Mouse (Mus musculus) kidney, embryonic 14.5 days (tissue): Measurements from ENCODE around the gene Selplg. TPM values are rescaled to one million over a fixed set of nuclear protein-coding genes. Genes with fewer than 3 reads are reported as not detected.

ENCODE experiments used
- ATAC-seq: fragments of 200-750 bp; cut with Nextera tagmentation; 2 replicates; pipeline ENCODE4 v1.8.0; 2017; ENCODE audit warnings: moderate number of reproducible peaks, mild to moderate bottlenecking, moderate TSS enrichment, moderate library complexity; ENCODE audit not compliant: low FRiP score, low TSS enrichment
- H3K27ac ChIP-seq: fragments of 300-500 bp; sonication (generic); 2 replicates; pipeline ENCODE4 v1.5.1; 2014; ENCODE audit warnings: low read depth, mild to moderate bottlenecking, low read length, moderate library complexity, mixed read lengths
- H3K27me3 ChIP-seq: fragments of 300-500 bp; sonication (generic); 2 replicates; pipeline ENCODE4 v1.6.1; 2014; ENCODE audit warnings: mild to moderate bottlenecking, low read length; ENCODE audit not compliant: control insufficient read depth, insufficient read depth
- H3K36me3 ChIP-seq: fragments of 300-500 bp; sonication (generic); 2 replicates; pipeline ENCODE4 v1.6.1; 2014; ENCODE audit warnings: low read length, mixed read lengths; ENCODE audit not compliant: control insufficient read depth, insufficient read depth
- H3K4me1 ChIP-seq: fragments of 300-500 bp; sonication (generic); 2 replicates; pipeline ENCODE4 v1.6.1; 2014; ENCODE audit warnings: low read length, mixed read lengths; ENCODE audit not compliant: control insufficient read depth, insufficient read depth
- H3K4me2 ChIP-seq: fragments of 300-500 bp; sonication (generic); replicated peaks from 2 replicates; pipeline ENCODE4 v1.6.1; 2014; ENCODE audit warnings: low read depth, mild to moderate bottlenecking, low read length
- H3K4me3 ChIP-seq: fragments of 300-500 bp; sonication (generic); 2 replicates; pipeline ENCODE4 v1.5.1; 2014; ENCODE audit warnings: mild to moderate bottlenecking, low read length
- H3K9ac ChIP-seq: fragments of 300-500 bp; sonication (generic); 2 replicates; pipeline ENCODE4 v1.6.1; 2014; ENCODE audit warnings: low read depth, mild to moderate bottlenecking, low read length, moderate library complexity
- H3K9me3 ChIP-seq: fragments of 300-500 bp; sonication (generic); 2 replicates; pipeline ENCODE4 v1.6.1; 2016; ENCODE audit warnings: low read length; ENCODE audit not compliant: control insufficient read depth
- WGBS: fragments of 180-500 bp; shearing (Covaris S2); extraction: QIAGEN DNeasy Blood & Tissue Kit; methylation state at CpG from one replicate; pipeline ENCODE4 v1.1.7; 2014; 5-methylcytosine and 5-hydroxymethylcytosine counted together
- polyA plus RNA-seq: library from polyadenylated mRNA; unstranded; fragments of >200 nt; fragmentation: Nextera tagmentation; extraction: Ambion mirVana; gene quantifications from 2 replicates; pipeline ENCODE4 v1.2.1, GENCODE M21; 2014

Selplg gene
- polyA plus RNA-seq, 1 experiment from 2014 or later = 1.4 TPM

DNA sequence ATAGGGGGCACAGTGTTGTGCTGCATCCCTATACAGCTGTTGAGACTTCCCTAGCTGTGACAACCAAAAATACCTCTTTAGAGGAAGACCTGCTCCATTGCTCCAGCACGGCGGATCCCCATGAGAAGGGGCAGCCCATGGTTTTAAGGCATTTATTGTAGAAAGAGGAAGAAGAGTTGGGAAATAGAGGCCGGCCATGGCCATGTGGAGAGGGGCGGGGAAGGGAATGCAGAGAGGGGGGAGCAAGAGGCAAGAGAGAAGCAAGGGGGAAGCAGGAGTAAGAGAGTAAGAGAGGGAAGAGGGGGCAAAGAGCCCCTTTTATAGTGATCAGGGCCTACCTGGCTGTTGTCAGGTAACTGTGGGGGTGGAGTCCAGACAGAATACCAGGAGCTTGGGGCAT lies 22.3 kb downstream of the Selplg start:
- 95% methylated on average over 4 of the region's 4 CpGs for WGBS
- no peak for ATAC-seq
- 0 out of 2 replicates have a peak, but pooled peaks cover 2% of the 10 kb centered on the region for H3K4me1 ChIP-seq
- no peak overlapping the region for H3K4me3 ChIP-seq
- peaks cover 4% of the 10 kb centered on the region; the same call in 1 of the 2 replicates for H3K9me3 ChIP-seq
- H3K9ac ChIP-seq = no peak overlapping the region
- no peak overlapping the region for H3K4me2 ChIP-seq
- H3K27me3 ChIP-seq = no peaks in the 10 kb centered on the region
- H3K36me3 ChIP-seq = no peaks in the 10 kb centered on the region
- no peak overlapping the region for H3K27ac ChIP-seq

DNA sequence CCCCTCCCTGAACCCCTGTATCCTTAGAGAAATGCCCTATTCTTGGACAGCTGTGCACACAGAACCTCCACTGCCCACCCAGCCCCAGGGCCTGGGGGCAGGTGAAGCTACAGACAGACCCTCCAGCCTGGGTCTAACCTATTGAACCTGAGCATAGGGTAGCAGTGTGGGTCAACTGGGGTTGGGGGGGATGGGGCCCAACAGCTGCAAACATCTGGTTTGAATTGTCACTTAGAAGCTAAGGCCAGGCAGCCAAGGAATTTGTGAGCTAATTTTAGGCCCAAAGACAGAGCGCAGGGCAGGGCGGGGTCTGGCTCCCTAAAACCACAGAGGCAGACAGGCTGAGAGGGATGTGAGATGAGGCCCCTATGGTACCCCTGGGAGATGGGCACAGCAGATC lies 24.3 kb downstream of the Selplg start:
- 0 out of 2 replicates have a peak, but pooled peaks cover 2% of the 10 kb centered on the region for H3K4me1 ChIP-seq

DNA sequence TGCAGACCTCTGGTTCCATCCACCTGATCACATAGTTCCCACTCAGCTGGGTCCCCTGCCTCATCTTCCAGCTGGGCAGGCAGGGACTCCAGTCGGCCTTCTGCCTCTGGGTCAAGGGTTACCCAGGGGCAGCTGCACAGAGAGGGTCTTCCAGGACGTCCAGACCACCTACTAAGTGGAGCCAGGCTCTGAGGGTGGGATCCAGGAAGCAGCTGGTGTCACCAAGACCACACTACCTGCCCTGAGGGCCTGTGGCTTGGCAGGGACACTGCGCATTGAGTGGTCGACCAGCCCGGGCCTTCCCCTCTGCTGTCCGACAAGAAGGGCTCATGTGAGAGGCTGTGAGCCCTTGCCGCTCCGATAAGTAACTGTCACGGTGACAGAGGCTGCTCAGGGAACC lies 24.7 kb downstream of the Selplg start:
- ATAC-seq = no peak
- peaks cover 4% of the 10 kb centered on the region; the same call in 1 of the 2 replicates for H3K9me3 ChIP-seq

More for the DNA sequence above, 24.3 kb downstream of the Selplg start:
- Histone ChIP-seq H3K27ac (no peak overlapping the region), H3K4me2 (no peak overlapping the region), H3K4me3 (no peak overlapping the region), H3K9ac (no peak overlapping the region), H3K27me3 (no peaks in the 10 kb centered on the region), H3K9me3 (peaks cover 4% of the 10 kb centered on the region; the same call in 1 of the 2 replicates), H3K36me3 (no peaks in the 10 kb centered on the region)
- ATAC-seq = no peak
- 77% methylated on average over 2 of the region's 2 CpGs for WGBS

DNA sequence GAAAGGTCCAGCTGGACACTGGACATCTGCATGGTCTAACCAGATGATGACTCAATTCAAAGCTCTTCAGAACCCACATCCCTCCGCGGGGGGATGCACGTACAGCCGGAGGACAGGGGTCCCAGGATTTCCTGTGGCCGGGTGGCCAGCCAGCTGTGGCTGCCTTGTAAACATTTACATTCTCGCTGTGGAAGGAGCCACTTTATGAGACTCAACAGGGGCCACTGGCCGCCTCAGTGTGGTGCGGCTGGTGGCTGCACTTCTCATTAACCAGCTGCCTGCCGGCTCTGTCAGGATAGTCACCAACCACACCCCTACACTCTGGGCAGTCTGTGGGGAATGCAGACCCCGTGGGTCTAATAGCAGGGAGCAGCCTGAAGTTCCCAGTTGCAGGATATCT lies 26.0 kb downstream of the Selplg start:
- WGBS = 23% methylated on average over 10 of the region's 10 CpGs
- Histone ChIP-seq H3K4me3 (no peak overlapping the region), H3K27me3 (no peaks in the 10 kb centered on the region), H3K9me3 (peaks cover under 1% of the 10 kb centered on the region; the same call in 1 of the 2 replicates), H3K9ac (no peak overlapping the region), H3K27ac (no peak overlapping the region), H3K4me1 (0 out of 2 replicates have a peak, but pooled peaks cover 2% of the 10 kb centered on the region), H3K4me2 (no peak overlapping the region), H3K36me3 (no peaks in the 10 kb centered on the region)
- ATAC-seq = no peak

More for the DNA sequence above, 24.7 kb downstream of the Selplg start:
- Histone ChIP-seq H3K27me3 (no peaks in the 10 kb centered on the region), H3K27ac (no peak overlapping the region), H3K4me1 (0 out of 2 replicates have a peak, but pooled peaks cover 2% of the 10 kb centered on the region), H3K4me2 (no peak overlapping the region), H3K36me3 (no peaks in the 10 kb centered on the region), H3K4me3 (no peak overlapping the region), H3K9ac (no peak overlapping the region)
- 58% methylated on average over 9 of the region's 9 CpGs for WGBS

DNA sequence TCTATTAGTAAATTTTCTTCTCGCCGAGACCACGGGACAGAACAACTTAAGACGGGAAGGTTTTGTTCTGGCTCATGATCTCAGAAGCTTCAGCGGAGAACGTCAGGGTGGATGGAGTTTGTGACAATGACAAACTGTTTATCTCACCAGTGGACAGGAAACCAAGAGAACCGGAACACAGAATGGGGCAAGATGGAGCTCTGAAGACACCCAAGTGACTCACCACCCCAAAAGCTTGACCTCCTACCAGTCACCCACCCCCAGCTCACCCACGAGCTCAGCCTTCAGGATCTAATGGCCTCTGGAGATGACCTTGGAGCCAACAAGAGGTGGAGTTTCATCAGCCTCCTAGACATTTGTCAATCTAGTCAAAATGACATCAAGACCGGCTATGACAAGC lies 27.1 kb downstream of the Selplg start:
- Histone ChIP-seq H3K9me3 (no peaks in the 10 kb centered on the region), H3K4me3 (no peak overlapping the region), H3K36me3 (no peaks in the 10 kb centered on the region), H3K27me3 (no peaks in the 10 kb centered on the region), H3K27ac (no peak overlapping the region), H3K9ac (no peak overlapping the region), H3K4me2 (no peak overlapping the region), H3K4me1 (peaks cover 7% of the 10 kb centered on the region; the same call in 1 of the 2 replicates)
- ATAC-seq = no peak
- 90% methylated on average over 9 of the region's 9 CpGs for WGBS

DNA sequence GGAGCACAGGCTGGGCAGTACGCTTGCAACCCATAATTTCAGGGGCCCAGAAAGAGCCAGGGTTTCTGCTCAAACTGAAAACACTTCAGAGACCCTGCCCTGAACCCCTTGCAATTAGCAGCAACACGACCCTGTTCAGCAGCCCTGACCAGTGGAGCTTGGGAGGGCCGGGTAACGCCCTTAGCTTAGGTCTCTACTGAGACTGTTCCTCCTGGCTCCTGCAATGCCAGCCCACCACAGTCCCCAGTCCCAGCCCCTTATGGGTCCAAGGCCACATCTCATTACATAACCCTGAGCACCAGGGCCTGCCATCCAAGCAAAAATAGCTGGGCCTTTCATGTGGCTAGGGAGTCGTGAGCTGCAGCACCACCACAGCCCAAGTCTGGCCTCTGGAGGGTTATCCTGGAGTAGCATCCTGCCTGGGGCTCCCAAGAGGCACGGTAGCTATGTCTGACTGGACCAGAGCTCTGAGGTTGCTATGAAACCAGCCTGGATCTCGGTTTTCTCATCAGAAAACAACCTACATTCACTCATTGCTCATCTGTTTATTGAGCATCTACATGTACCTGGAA lies 28.0 kb downstream of the Selplg start:
- no peaks in the 10 kb centered on the region for H3K9me3 ChIP-seq
- no peak overlapping the region for H3K4me2 ChIP-seq
- 52% methylated on average over 7 of the region's 7 CpGs for WGBS
- H3K27ac ChIP-seq = no peak overlapping the region
- no peak overlapping the region for H3K9ac ChIP-seq
- H3K27me3 ChIP-seq = no peaks in the 10 kb centered on the region
- no peak overlapping the region for H3K4me3 ChIP-seq
- no peaks in the 10 kb centered on the region for H3K36me3 ChIP-seq
- ATAC-seq = no peak
- peaks cover 8% of the 10 kb centered on the region; the same call in 1 of the 2 replicates for H3K4me1 ChIP-seq

DNA sequence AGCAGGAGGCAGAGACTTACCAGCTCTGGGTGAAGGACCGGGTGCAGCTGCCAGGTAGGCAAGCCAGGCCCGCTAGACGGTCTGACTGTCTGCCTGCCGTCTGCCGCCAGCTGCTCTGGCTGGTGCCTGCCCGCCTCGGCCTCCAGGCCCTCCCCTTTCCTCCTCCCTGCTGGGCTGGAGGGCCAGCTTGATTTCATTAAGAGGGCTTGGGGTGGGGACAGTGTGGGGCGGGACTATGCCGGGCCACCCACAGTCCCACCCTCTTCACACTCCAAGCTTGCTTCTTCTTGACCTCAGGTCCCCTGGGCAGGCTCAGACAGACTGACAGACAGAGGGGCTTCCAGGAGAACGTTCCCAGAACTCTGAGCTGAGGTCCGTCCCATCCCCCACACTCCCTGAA lies 32.2 kb downstream of the Selplg start, which contains the start of gene Tmem119:
Tmem119 (minus strand) TSS at position 237 of the 400 bp plus-strand sequence.
- H3K4me3 ChIP-seq = peak within 1 kb of the TSS; percentile 28
- peak within 1 kb of the TSS; percentile 12; the same call in 1 of the 2 replicates for H3K27ac ChIP-seq
- H3K36me3 ChIP-seq = peaks cover 2% of the 10 kb centered on the region; the same call in 1 of the 2 replicates
- no peaks in the 10 kb centered on the region for H3K27me3 ChIP-seq
- H3K4me2 ChIP-seq = peak within 1 kb of the TSS; percentile 24
- H3K4me1 ChIP-seq = peaks cover 25% of the 10 kb centered on the region
- no peaks in the 10 kb centered on the region for H3K9me3 ChIP-seq
- H3K9ac ChIP-seq = peak within 1 kb of the TSS; percentile 48; the same call in 1 of the 2 replicates
- 1% methylated on average over 11 of the region's 11 CpGs for WGBS
- ATAC-seq = peak; percentile 88

DNA sequence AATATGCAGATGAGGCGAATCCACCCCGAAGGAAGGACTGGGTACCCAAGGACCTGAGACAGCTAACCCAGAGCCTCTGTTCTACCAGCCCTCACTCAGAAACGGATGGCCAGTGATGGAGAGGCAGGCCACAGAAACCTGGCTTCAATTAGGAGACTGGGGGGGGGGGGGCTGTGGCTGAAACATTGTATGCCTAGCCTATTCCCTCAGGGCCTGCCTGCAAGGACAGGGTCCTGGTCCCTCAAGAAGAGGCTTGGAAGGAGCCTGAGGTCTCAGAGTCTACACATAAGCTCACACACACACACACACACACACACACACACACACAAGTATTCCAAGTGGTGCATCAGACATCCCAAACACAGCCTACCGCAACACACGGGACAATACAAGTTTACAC lies 32.8 kb downstream of the Selplg start:
- Histone ChIP-seq H3K9ac (peak overlapping the region; percentile 48; the same call in 1 of the 2 replicates), H3K4me1 (peaks cover 25% of the 10 kb centered on the region), H3K4me3 (peak overlapping the region; percentile 28), H3K9me3 (no peaks in the 10 kb centered on the region), H3K27me3 (no peaks in the 10 kb centered on the region), H3K4me2 (peak overlapping the region; percentile 24), H3K36me3 (peaks cover 5% of the 10 kb centered on the region; the same call in 1 of the 2 replicates), H3K27ac (peak overlapping the region; percentile 9; the same call in 1 of the 2 replicates)
- no peak for ATAC-seq
- WGBS = 41% methylated on average over 5 of the region's 5 CpGs

DNA sequence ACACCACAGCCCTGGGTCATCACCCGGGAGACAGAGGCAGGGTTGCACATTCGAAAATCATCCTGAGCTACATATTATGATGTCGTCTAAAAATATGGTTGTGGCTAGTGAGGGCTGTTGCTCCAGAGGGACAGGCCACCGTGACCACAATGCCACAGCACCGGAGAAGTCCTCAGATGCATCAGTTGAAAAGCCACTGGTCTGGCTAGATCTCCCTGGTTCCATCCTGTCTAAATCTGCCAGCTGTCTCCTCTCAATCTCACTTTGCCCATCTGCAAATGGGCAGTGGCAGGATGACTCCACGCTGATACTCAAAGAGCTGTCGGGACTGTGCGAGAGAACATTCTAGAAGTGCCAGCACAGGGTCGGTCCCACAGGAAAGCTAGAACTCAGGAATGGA lies 33.9 kb downstream of the Selplg start:
- Histone ChIP-seq H3K27ac (no peak overlapping the region), H3K9ac (no peak overlapping the region), H3K36me3 (peaks cover 5% of the 10 kb centered on the region; the same call in 1 of the 2 replicates), H3K9me3 (no peaks in the 10 kb centered on the region), H3K4me3 (peak overlapping the region; percentile 28; the same call in 1 of the 2 replicates), H3K27me3 (no peaks in the 10 kb centered on the region), H3K4me1 (peaks cover 25% of the 10 kb centered on the region), H3K4me2 (peak overlapping the region; percentile 24)
- no peak for ATAC-seq
- 74% methylated on average over 9 of the region's 9 CpGs for WGBS
